Mouse (Mus musculus): Measurements from ENCODE around the gene Slc19a3.

DNA sequence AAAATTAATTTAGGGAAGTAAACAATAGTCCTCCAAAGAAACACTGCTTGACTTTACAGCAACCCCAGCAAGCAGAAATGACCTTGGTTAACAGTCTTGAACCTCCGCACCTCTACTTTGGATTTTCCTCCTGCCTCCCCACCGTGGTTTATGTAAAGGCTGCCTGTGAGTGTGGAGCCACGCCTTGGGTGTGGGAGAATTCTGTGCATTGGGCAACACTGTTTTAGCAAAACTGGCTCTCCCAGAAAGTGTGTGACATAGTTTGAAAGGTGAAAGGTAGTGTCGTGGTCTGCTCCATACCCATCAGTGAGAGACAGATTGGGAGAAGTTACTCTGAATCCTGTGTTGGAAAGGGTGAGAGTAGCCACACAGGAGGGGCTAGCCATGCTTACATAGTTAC is 832 bp upstream of the Slc19a3 start:
- TF ChIP-seq CTCF (IDR thresholded peaks at IDR 0.05; ENCODE audit: extremely low read depth, insufficient read length, insufficient replicate concordance, low read depth, low read length) = no peak
- TF ChIP-seq POLR2A (IDR thresholded peaks at IDR 0.05; ENCODE audit: low read depth, low read length) = no peak

Data from small intestine, adult 2 months (tissue).